Mouse (Mus musculus): ENCODE results near the gene Gm10638. TPM values are rescaled to one million over a fixed set of nuclear protein-coding genes. Genes with fewer than 3 reads are reported as not detected.

Gm10638 gene
- total and polyA plus RNA-seq, 3 experiments, result 0.23 to 0.52 TPM; not detected in 1

DNA sequence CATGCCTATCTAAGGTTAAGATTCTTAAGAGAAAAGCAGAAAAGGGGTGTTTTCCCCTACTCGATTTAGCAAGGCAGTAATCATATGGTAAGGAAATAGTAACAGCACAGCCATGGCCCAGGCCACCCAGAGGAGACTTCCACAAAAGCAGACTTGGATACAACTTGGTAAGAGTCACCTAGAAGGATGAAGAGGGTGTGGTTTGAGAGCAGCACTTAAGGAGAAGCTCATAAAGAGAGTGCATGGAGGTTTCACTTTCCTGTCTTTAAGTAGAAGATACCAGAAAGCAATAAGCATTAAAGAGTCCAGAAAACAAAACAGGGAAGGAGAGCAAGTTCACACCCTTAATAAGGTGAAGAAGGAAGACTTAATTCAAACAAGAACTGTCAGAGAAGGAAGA is 10.5 kb upstream of the Gm10638 start:
- H3K79me2 ChIP-seq (ENCODE audit: control insufficient read depth, insufficient read depth, low read length, poor library complexity), result peaks cover 56% of the 10 kb centered on the region
- H3K27ac ChIP-seq (ENCODE audit: control insufficient read depth, low read depth, low read length), result no peak overlapping the region
- H3K9ac ChIP-seq (ENCODE audit: control insufficient read depth, low read depth, low read length, poor library complexity, severe bottlenecking), result no peak overlapping the region
- H3K4me1 ChIP-seq (ENCODE audit: control insufficient read depth in 1 of 2, insufficient read depth in 2 of 2, low read length in 2 of 2), result peaks cover 11 to 17% of the 10 kb centered on the region in 2 experiments
- no peak for DNase-seq (ENCODE audit: low read depth, low spot score)
- no peaks in the 10 kb centered on the region for H3K9me3 ChIP-seq (replicated peaks; ENCODE audit: insufficient read depth, low read length)
- H3K4me3 ChIP-seq (ENCODE audit: control insufficient read depth in 1 of 2, insufficient read depth in 1 of 2, low read depth in 2 of 2, low read length in 2 of 2), result no peak overlapping the region
- H3K27me3 ChIP-seq (ENCODE audit: control insufficient read depth in 1 of 2, insufficient read depth in 2 of 2, low read length in 2 of 2), result no peaks in the 10 kb centered on the region
- H3K36me3 ChIP-seq (ENCODE audit: control insufficient read depth in 1 of 2, insufficient read depth in 2 of 2, low read length in 2 of 2), result peaks cover 0 to 26% of the 10 kb centered on the region in 2 experiments; a peak in 2 of 4 replicates
- TF ChIP-seq ZKSCAN1 (IDR thresholded peaks at IDR 0.05; ENCODE audit: low read depth, low read length) (no peak), MAFK (IDR thresholded peaks at IDR 0.05; ENCODE audit: borderline replicate concordance, low read depth, low read length) (no peak), E2F4 (IDR thresholded peaks at IDR 0.05; ENCODE audit: borderline replicate concordance, low read depth, low read length) (no peak), TBP (IDR thresholded peaks at IDR 0.05; ENCODE audit: low read depth, low read length) (no peak), POLR2A (IDR thresholded peaks at IDR 0.05; ENCODE audit: control insufficient read depth in 1 of 2, insufficient read depth in 1 of 2, low read depth in 1 of 2, low read length in 2 of 2, poor library complexity in 1 of 2) (no peak), RAD21 (IDR thresholded peaks at IDR 0.05; ENCODE audit: low read depth, low read length) (no peak), ZMIZ1 (IDR thresholded peaks at IDR 0.05; ENCODE audit: low read depth, low read length) (no peak), NELFE (IDR thresholded peaks at IDR 0.05; ENCODE audit: low read depth, low read length) (no peak), HCFC1 (IDR thresholded peaks at IDR 0.05; ENCODE audit: low read depth, low read length) (no peak), MYB (IDR thresholded peaks at IDR 0.05; ENCODE audit: low read depth, low read length) (no peak), GATA1 (IDR thresholded peaks at IDR 0.05; ENCODE audit: low read depth, low read length) (no peak), NRF1 (IDR thresholded peaks at IDR 0.05; ENCODE audit: insufficient read depth, low read depth, low read length, poor library complexity, severe bottlenecking) (no peak), MAZ (IDR thresholded peaks at IDR 0.05; ENCODE audit: low read depth, low read length) (no peak), USF2 (IDR thresholded peaks at IDR 0.05; ENCODE audit: borderline replicate concordance in 1 of 2, insufficient read depth in 1 of 2, low read depth in 1 of 2, low read length in 2 of 2) (no peak), CHD1 (IDR thresholded peaks at IDR 0.05; ENCODE audit: low read depth, low read length) (no peak), SIN3A (IDR thresholded peaks at IDR 0.05; ENCODE audit: low read length) (no peak), CTCF (IDR thresholded peaks at IDR 0.05 in 2 of 3, conservative IDR thresholded peaks at IDR 0.05 in 1 of 3; ENCODE audit: control insufficient read depth in 1 of 3, insufficient read depth in 1 of 3, low read depth in 2 of 3, low read length in 3 of 3, poor library complexity in 1 of 3, severe bottlenecking in 1 of 3) (no peak), POLR2AphosphoS2 (IDR thresholded peaks at IDR 0.05; ENCODE audit: low read length) (no peak), ETS1 (IDR thresholded peaks at IDR 0.05; ENCODE audit: low read depth, low read length) (no peak)

DNA sequence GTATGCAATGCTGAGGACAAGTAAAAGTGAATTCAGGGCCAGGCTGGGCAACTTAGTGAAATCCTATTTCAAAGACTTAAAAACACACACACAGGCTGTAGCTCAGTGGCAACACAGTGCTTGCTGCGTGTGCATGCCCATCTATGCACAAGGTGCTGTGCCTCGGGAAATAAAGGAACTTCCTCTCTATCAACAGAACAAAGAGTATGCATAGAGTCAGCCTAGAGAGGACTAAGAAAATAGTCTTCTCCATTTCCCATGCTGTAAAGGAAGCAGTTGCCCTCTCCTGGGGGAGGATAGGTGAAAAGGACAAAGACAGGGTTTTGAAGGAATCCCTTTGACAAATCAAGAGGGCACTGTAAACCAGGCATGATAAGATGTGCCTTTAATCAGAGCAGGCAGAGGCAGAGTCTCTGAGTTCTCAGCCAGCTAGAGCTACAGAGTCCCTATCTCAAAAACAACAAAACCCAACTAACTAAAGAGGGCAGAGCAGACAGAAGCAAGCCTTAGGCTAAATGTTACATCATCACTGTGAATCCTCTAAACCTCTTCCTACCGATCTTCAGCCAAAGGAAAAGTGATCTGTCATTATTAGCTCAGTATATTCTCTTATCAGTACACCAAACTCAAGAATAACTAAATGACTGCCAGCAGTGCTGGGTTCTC is 9.9 kb upstream of the Gm10638 start:
- peaks cover 11 to 19% of the 10 kb centered on the region in 2 experiments for H3K4me1 ChIP-seq (ENCODE audit: control insufficient read depth in 1 of 2, insufficient read depth in 2 of 2, low read length in 2 of 2)
- DNase-seq (ENCODE audit: low read depth, low spot score), result peak; percentile 72

More for the DNA sequence above, 9.9 kb upstream of the Gm10638 start:
- Histone ChIP-seq H3K9me3 (replicated peaks; ENCODE audit: insufficient read depth, low read length) (no peaks in the 10 kb centered on the region), H3K4me3 (ENCODE audit: control insufficient read depth in 1 of 2, insufficient read depth in 1 of 2, low read depth in 2 of 2, low read length in 2 of 2) (no peak overlapping the region; a peak in 1 of 4 replicates), H3K36me3 (ENCODE audit: control insufficient read depth in 1 of 2, insufficient read depth in 2 of 2, low read length in 2 of 2) (peaks cover 0 to 30% of the 10 kb centered on the region in 2 experiments; a peak in 2 of 4 replicates), H3K79me2 (ENCODE audit: control insufficient read depth, insufficient read depth, low read length, poor library complexity) (peaks cover 55% of the 10 kb centered on the region), H3K27ac (ENCODE audit: control insufficient read depth, low read depth, low read length) (peak overlapping the region; percentile 25; the same call in 1 of the 2 replicates), H3K27me3 (ENCODE audit: control insufficient read depth in 1 of 2, insufficient read depth in 2 of 2, low read length in 2 of 2) (no peaks in the 10 kb centered on the region), H3K9ac (ENCODE audit: control insufficient read depth, low read depth, low read length, poor library complexity, severe bottlenecking) (peak overlapping the region; percentile 17; the same call in 1 of the 2 replicates)
- peak; percentile 69; the same call in 1 of the 2 replicates for TF ChIP-seq RCOR1 (IDR thresholded peaks at IDR 0.05; ENCODE audit: low read depth, low read length)
- peak in 1 of 2 experiments; percentile 17; a peak in 2 of 4 replicates for TF ChIP-seq EP300 (IDR thresholded peaks at IDR 0.05; ENCODE audit: low read depth in 1 of 2, low read length in 2 of 2)
- TF ChIP-seq ETS1 (IDR thresholded peaks at IDR 0.05; ENCODE audit: low read depth, low read length), result peak; percentile 64
- peak; percentile 59 for TF ChIP-seq GATA1 (IDR thresholded peaks at IDR 0.05; ENCODE audit: low read depth, low read length)
- TF ChIP-seq KAT2A (conservative IDR thresholded peaks at IDR 0.05; ENCODE audit: low read depth, low read length), result no peak
- TF ChIP-seq SIN3A (IDR thresholded peaks at IDR 0.05; ENCODE audit: low read length), result peak; percentile 68; the same call in 1 of the 2 replicates
